Mouse (Mus musculus): Measurements from ENCODE around the gene Dgcr2. TPM values are rescaled to one million over a fixed set of nuclear protein-coding genes. Genes with fewer than 3 reads are reported as not detected.

Dgcr2 gene
- total RNA-seq (2015; ENCODE audit: low replicate concordance) (21.4 and 38.9 TPM in 2 replicates), total RNA-seq (2017; ENCODE audit: low replicate concordance) (41.7 and 42.7 TPM in 2 replicates)

GRCm38 (mm10) chr16:17898462-17898861 lies at the start of gene Dgcr2, which contains the start of gene Tssk2:
Gene Dgcr2 (minus strand): TSS chr16:17898562.
Gene Tssk2 (plus strand): TSS chr16:17898637.
- ATAC-seq (replicated peaks; ENCODE audit: low FRiP score, poor library complexity, severe bottlenecking), result no peak

DNA sequence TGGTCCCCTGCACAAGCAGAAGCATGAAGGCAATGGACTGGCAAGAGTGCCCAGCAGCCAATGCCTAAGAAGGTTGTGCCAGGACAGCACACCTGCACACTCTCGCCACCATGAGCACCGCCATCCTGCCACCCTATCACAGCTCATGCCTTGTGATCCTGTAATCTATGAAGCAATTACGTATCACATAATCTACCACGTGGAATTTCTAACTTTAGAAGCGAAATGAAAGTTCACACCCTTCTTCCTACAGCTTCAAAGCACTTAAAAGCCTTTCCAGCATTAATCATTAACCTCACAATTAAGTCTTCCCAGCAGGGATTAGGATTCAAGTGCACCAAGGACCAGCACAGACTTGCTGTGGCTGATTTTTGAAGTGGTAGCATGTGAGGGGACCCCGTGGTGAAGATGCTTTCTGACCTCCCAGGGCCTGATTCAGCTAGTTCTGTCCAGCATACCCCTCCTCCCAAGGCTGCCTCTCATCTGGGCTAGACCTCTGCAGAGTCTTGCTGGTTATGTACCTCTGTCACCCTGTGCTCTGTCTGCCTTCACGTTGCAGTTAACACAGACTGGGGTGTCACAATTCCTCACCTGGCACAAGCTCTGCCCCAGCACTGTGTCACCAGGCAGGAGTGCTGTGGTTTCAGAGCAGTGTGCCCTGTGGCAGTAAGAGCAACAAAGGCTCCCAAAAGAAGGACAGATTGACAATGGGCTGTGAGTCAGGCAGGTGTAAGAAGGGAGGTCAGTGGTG lies 46.9 kb upstream of the Dgcr2 start:
- no peak for ATAC-seq (replicated peaks; ENCODE audit: low FRiP score, poor library complexity, severe bottlenecking)

GRCm38 (mm10) chr16:17943466-17943865 lies 45.1 kb upstream of the Dgcr2 start:
- ATAC-seq (replicated peaks; ENCODE audit: low FRiP score, poor library complexity, severe bottlenecking), result no peak

GRCm38 (mm10) chr16:17939255-17939751 lies 40.9 kb upstream of the Dgcr2 start:
- ATAC-seq (replicated peaks; ENCODE audit: low FRiP score, poor library complexity, severe bottlenecking), result peak; percentile 83

DNA sequence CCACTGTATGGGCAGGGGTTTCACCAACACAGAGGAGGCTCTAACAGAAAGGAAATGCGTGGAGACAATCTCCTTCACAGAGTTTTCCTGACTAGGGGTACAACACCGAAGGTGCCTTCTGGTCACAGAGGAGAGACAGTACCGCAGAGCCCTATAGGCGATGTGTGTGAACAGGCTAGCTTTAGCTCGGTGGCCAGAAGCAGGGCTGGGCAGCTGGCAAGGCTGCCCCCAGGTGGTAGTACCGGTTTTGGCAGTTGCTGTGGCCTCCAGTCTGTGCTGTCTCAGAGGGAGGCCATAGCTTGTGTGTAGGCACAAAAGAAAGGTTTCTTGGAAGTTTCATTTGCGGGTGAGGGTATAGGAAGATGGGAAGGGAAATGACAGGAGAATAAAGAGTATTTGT lies 40.5 kb upstream of the Dgcr2 start:
- ATAC-seq (replicated peaks; ENCODE audit: low FRiP score, poor library complexity, severe bottlenecking), result peak; percentile 93

DNA sequence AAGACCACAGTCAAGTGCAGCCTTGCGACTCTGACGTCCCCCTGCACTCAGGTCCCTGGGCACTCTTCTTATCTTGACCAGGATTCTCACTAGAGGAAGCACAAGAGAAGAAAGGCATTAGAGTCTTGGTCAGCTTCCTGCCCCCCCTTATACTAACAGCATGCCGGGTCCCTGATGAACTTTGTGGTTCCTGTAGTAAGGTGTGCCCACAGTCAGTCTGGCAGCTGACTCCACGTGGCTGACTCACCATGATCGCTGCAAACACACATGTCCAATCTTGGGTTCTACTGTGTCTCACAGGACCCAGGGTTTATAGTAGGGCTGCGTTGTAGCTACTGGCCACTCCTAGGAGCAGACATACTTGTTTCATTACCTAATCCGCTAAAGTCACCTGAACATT lies 39.8 kb upstream of the Dgcr2 start:
- ATAC-seq (replicated peaks; ENCODE audit: low FRiP score, poor library complexity, severe bottlenecking), result no peak

DNA sequence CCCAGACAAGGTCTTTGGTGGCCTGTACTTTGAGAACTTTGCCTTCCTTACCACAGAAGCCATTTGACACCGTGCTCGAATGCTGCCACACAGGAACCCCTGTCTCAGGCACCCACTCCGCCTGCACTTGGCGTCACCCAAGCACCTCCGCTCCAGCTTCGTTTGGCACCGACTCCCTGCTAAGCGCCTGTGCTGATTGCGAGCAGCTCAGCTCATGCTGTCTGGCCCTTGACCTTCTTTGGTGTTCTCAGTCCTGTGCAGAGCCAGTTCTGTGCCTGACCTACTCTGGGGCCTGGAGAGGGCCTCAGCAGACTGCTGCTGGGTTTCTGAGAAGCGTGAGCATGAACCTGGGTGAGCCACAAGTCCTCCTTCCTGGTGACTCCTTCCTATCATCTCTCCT lies 38.4 kb upstream of the Dgcr2 start:
- no peak for ATAC-seq (replicated peaks; ENCODE audit: low FRiP score, poor library complexity, severe bottlenecking)

DNA sequence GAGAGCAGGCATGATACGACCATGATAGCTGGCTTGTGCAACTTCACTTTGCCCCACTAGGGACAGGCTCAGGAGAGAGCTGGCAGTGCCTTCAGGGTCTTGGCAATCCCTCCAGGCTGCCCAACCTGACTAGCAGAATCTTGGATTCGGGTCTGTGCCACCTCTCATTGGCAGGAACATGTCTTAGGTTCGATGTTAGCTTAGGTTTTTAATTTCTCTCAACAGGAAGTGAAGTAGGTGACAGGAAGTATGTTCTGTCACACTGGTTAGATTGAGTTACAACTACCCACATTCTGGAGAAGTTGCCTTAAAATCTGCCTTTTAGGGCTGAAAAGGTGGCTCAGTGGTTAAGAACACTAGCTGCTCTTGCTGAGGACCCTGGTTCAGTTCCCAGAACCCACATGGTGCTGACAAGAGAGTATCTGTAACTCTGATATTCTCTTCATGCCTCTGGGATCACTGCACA lies 36.1 kb upstream of the Dgcr2 start:
- ATAC-seq (replicated peaks; ENCODE audit: low FRiP score, poor library complexity, severe bottlenecking), result no peak

DNA sequence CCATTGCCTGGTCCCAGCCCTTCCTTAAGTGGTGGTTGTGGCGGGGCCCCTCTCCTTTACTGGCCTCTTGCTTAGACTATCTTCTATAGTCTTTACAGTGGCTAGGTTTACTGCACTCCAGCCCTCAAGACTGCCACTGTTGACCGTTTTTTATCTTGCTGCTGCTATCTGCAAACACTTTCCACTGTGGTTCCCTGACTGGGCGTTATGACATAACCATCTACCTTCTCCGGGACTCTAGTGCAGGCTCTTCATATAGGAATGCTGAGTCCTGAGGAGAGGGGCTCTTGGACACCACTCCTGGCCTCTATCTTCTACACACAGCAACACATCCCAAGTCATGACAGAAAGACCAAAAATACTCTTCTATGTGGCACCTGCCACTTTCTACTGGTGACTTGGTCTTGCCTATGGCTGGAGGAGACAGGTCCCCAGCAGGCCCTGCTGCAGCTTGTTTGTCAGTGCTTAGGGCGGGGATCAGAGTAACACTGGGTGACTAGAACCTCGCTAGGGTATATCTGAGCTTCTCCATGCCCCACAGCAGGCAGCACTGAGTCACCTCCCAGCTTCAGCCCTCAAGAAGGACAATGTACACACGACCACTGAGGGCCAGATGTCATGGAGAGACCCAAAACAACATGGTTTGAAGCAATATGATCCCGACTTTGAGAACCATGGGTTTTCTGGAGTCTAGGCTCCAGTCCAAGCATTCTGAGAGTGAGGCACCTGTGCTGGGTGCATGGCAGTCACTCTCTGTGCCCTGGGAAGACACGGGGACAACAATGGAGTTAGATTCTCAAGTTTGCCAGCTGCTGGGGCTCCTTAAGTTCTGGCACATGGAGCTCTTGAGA lies 35.5 kb upstream of the Dgcr2 start:
- ATAC-seq (replicated peaks; ENCODE audit: low FRiP score, poor library complexity, severe bottlenecking), result peak; percentile 28; the same call in 1 of the 2 replicates

- ATAC-seq (replicated peaks; ENCODE audit: low FRiP score, poor library complexity, severe bottlenecking), result no peak
These were observed 33.6 kb upstream of the Dgcr2 start for GRCm38 (mm10) chr16:17931906-17932460.

DNA sequence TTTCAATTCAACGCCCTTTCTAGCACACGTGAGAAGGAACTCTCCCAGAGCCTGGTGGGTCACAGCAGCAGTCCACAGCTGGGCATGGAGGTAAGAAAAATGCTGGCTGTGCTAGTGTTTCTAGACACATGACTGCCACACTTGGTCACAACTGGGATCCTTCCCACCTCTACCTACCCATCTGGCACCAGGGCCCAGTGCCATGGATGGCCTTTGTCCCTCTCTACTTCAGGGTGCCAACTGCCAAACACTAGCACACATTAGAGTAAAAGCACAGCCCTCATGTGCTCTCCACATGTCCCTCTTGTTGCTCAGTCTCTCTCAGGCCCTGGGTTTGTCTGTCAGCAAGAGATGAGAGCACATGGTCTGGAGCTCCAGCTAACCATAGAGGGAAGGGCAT lies 31.3 kb upstream of the Dgcr2 start:
- ATAC-seq (replicated peaks; ENCODE audit: low FRiP score, poor library complexity, severe bottlenecking), result no peak

GRCm38 (mm10) chr16:17929211-17929610 lies 30.8 kb upstream of the Dgcr2 start:
- no peak for ATAC-seq (replicated peaks; ENCODE audit: low FRiP score, poor library complexity, severe bottlenecking)

DNA sequence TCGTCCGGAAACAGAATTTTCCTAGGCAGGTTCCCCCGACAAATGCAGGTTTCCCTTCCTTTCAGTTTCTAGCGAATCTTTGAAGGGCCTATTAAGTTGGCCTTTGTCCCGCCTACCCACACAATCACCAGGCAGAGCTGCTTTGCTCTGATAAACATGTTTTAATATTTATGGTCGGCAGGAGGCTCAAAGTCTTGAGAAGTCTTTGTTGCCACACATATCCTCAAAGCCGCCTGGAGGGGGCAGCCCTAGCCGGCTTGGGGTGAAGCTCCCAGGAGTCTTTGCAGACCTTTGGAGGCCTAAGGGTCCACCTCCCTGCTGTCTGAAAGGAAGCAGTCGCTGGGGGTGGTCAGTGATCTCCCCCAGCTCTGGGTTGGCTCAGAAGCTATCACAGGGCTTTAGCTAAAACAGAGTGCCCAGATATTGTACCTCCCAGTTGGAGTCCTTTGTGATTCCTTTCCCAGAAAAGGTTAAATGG lies 30.3 kb upstream of the Dgcr2 start:
- peak; percentile 77 for ATAC-seq (replicated peaks; ENCODE audit: low FRiP score, poor library complexity, severe bottlenecking)

DNA sequence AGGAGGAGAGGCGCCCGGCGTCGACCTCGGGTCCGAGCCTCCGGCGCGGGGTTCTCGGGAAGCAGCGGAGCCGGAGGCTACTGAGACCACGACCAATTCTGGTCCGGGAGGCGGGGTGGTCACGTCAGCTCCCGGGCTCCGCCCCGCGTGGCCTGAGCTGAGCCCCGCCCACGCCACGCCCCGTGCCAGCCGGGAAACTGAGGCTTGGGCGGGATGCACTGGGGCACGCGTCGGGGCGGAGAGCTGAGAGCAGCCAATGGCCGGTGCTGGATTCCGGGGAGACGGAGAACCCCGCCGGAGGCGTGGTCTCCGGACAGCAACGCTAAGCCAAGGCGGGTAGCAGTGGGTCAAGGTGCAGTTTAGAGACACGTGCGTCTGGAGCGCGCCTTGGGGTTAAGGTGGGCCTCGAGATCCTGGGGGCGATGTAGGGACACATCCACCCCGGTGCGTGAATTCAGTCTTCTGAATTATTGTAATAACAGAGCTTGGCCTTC lies 29.8 kb upstream of the Dgcr2 start, which contains the start of gene Slc25a1:
Gene Slc25a1, minus strand, starts transcription at position 133 of the 494 bp plus-strand sequence.
- peak; percentile 78 for ATAC-seq (replicated peaks; ENCODE audit: low FRiP score, poor library complexity, severe bottlenecking)

DNA sequence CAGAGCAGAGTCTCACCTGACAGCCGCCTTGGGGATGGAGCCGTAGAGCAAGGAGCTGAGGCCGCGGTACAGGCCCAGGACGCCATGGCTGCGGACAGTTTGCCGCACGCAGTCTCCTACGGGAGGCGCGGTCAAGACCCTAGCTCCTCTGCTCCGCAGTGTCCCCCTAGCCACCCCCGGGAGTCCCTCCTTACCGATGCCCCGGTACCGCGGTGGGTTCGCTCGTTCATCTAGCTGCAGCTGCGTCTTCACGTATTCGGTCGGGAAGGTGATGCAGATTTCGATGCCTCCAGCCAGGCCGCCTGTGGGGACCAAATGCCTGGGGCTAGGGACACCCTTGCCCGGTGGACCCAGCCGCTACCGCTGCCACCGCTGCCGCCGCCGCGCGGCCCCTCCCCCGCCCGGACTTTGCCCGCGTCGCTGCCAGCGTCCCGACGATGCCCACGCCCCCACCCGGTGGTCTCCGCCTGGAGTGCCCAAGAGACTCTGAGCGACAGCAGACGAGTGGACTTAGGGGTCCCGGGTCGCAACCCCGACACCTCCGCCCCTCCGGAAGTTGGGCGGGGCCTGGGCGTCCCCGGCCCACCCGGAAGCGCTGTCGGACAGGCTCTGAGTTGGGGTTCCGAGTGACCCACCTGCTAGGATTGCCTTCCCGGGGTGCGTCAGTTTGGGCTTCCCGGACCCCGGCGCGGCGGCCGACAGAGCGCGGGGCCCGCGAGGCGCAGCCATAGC lies 29.2 kb upstream of the Dgcr2 start:
- ATAC-seq (replicated peaks; ENCODE audit: low FRiP score, poor library complexity, severe bottlenecking), result no peak

GRCm38 (mm10) chr16:17922163-17922538 lies 23.8 kb upstream of the Dgcr2 start:
- ATAC-seq (replicated peaks; ENCODE audit: low FRiP score, poor library complexity, severe bottlenecking), result peak; percentile 56

DNA sequence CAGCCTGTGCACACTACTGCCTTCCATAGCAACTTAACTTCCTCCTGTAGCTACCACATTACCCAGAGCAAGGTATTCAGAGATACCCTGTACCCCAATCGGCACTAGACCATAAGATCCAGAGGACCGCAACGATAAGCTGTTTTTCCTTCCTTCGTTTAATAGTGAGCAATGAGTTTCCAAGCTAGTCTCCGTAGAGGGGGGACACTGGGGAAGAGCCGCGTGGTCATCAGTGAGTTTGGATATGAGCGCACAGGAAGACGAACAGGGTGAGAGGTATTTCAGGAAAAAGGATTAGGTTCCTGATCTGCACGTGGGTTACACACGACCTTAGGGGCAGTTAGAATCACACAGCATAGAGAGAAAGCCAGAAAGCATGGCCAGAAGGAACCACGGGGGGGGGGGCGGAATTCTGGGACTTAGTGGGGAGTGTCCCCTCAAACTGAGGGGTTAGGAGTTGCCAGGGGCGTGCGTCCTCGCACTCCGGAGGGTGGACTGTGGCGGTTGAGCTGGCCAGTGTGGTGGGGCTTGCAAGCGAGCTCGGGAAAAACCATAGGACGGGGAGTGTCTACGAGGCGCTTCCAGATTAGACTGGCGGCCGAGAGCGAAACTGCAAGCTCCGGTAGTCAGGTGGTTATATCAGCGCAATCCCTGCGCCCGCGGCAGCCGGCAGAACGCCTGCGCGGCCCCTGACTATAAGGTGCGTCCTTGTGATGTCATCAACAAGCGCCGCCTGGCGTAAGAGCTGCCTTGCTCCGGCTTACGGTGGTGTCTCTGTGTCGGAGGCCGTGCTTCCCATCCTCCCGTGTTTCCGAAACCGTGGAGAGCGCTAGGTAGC lies 23.2 kb upstream of the Dgcr2 start:
- ATAC-seq (replicated peaks; ENCODE audit: low FRiP score, poor library complexity, severe bottlenecking), result peak; percentile 95

- no peak for ATAC-seq (replicated peaks; ENCODE audit: low FRiP score, poor library complexity, severe bottlenecking)
These were observed 22.2 kb upstream of the Dgcr2 start for GRCm38 (mm10) chr16:17920586-17920985.

Measured in erythroid progenitor cell, adult 5-6 weeks (primary cell).